Mouse (Mus musculus) MEL (cell line): ENCODE measurements around the gene Fgfr1op2. TPM values are rescaled to one million over a fixed set of nuclear protein-coding genes. Genes with fewer than 3 reads are reported as not detected.

Experiments used
- DNase-seq: peaks from one replicate; pipeline ENCODE4 v3.0.0; 2011; ENCODE audit warnings: low read depth, low spot score
- H3K27ac ChIP-seq: 2 replicates; pipeline ENCODE4 v1.5.1; 2012; ENCODE audit warnings: low read depth, mild to moderate bottlenecking, control low read depth, low read length, moderate library complexity; ENCODE audit not compliant: control insufficient read depth
- H3K27me3 ChIP-seq, 2 experiments: fragments of 150-350 bp in 1 of 2; sonication (generic) in 1 of 2; 2 replicates each; pipeline ENCODE4 v1.6.1; 2012; ENCODE audit warnings: low read length in 2 of 2, mild to moderate bottlenecking in 2 of 2, improper control_type of control experiment in 1 of 2, moderate library complexity in 1 of 2; ENCODE audit not compliant: insufficient read depth in 2 of 2, control insufficient read depth in 1 of 2
- H3K36me3 ChIP-seq, 2 experiments: 2 replicates each; pipeline ENCODE4 v1.6.1; 2012 to 2014; ENCODE audit warnings: low read length in 2 of 2, improper control_type of control experiment in 1 of 2, inconsistent platforms in 1 of 2, mild to moderate bottlenecking in 1 of 2; ENCODE audit not compliant: insufficient read depth in 2 of 2, control insufficient read depth in 1 of 2
- H3K4me1 ChIP-seq, 2 experiments: fragments of 150-350 bp in 1 of 2; sonication (generic) in 1 of 2; 2 replicates each; pipeline ENCODE4 v1.6.1; 2012; ENCODE audit warnings: low read length in 2 of 2, improper control_type of control experiment in 1 of 2, mild to moderate bottlenecking in 1 of 2; ENCODE audit not compliant: insufficient read depth in 2 of 2, control insufficient read depth in 1 of 2
- H3K4me3 ChIP-seq, 2 experiments: fragments of 150-350 bp in 1 of 2; sonication (generic) in 1 of 2; 2 replicates each; pipeline ENCODE4 v1.5.1; 2012; ENCODE audit warnings: low read depth in 2 of 2, low read length in 2 of 2, mild to moderate bottlenecking in 2 of 2, moderate library complexity in 2 of 2, control low read depth in 1 of 2, improper control_type of control experiment in 1 of 2; ENCODE audit not compliant: control insufficient read depth in 1 of 2, insufficient read depth in 1 of 2
- H3K79me2 ChIP-seq: 2 replicates; pipeline ENCODE4 v1.6.1; 2012; ENCODE audit warnings: mild to moderate bottlenecking, low read length, moderate library complexity; ENCODE audit not compliant: control insufficient read depth, poor library complexity, insufficient read depth
- H3K9ac ChIP-seq: 2 replicates; pipeline ENCODE4 v1.6.1; 2012; ENCODE audit warnings: low read depth, mild to moderate bottlenecking, control low read depth, low read length, moderate library complexity; ENCODE audit not compliant: control insufficient read depth, poor library complexity, severe bottlenecking
- H3K9me3 ChIP-seq: fragments of 150-350 bp; sonication (generic); replicated peaks from 2 replicates; pipeline ENCODE4 v1.6.1; 2012; ENCODE audit warnings: mild to moderate bottlenecking, low read length, improper control_type of control experiment, moderate library complexity; ENCODE audit not compliant: insufficient read depth
- CHD1 ChIP-seq: IDR thresholded peaks from 2 replicates; pipeline ENCODE4 v1.6.1; 2012; ENCODE audit warnings: low read depth, mild to moderate bottlenecking, inconsistent platforms, low read length, improper control_type of control experiment
- CHD2 ChIP-seq: IDR thresholded peaks from 2 replicates; pipeline ENCODE4 v1.6.1; 2011; ENCODE audit warnings: low read length, improper control_type of control experiment
- CTCF ChIP-seq, 3 experiments: IDR thresholded peaks in 2 of 3; conservative IDR thresholded peaks in 1 of 3; 2 replicates each; pipeline ENCODE4 v1.5.1; 2011 to 2012; ENCODE audit warnings: low read length in 3 of 3, low read depth in 2 of 3, mild to moderate bottlenecking in 2 of 3, improper control_type of control experiment in 1 of 3, inconsistent platforms in 1 of 3, mixed read lengths in 1 of 3, moderate library complexity in 1 of 3; ENCODE audit not compliant: control insufficient read depth in 1 of 3, insufficient read depth in 1 of 3, poor library complexity in 1 of 3, severe bottlenecking in 1 of 3
- ETS1 ChIP-seq: IDR thresholded peaks from 2 replicates; pipeline ENCODE4 v1.6.1; 2012; ENCODE audit warnings: low read depth, mild to moderate bottlenecking, inconsistent platforms, low read length, improper control_type of control experiment, moderate library complexity
- GATA1 ChIP-seq: IDR thresholded peaks from 2 replicates; pipeline ENCODE4 v1.6.1; 2011; ENCODE audit warnings: low read depth, low read length, improper control_type of control experiment
- JUND ChIP-seq: IDR thresholded peaks from 2 replicates; pipeline ENCODE4 v1.6.1; 2011; ENCODE audit warnings: low read depth, mild to moderate bottlenecking, improper control_type of control experiment, low read length
- MAX ChIP-seq: IDR thresholded peaks from 2 replicates; pipeline ENCODE4 v1.6.1; 2011; ENCODE audit warnings: low read length, improper control_type of control experiment
- MXI1 ChIP-seq: IDR thresholded peaks from 2 replicates; pipeline ENCODE4 v1.6.1; 2011; ENCODE audit warnings: mild to moderate bottlenecking, low read depth, low read length, improper control_type of control experiment
- NELFE ChIP-seq: IDR thresholded peaks from 2 replicates; pipeline ENCODE4 v1.6.1; 2011; ENCODE audit warnings: low read depth, low read length, improper control_type of control experiment
- POLR2AphosphoS2 ChIP-seq: IDR thresholded peaks from 2 replicates; pipeline ENCODE4 v1.6.1; 2011; ENCODE audit warnings: low read length, improper control_type of control experiment
- RCOR1 ChIP-seq: IDR thresholded peaks from 2 replicates; pipeline ENCODE4 v1.6.1; 2012; ENCODE audit warnings: low read depth, mild to moderate bottlenecking, inconsistent platforms, low read length, improper control_type of control experiment
- SIN3A ChIP-seq: IDR thresholded peaks from 2 replicates; pipeline ENCODE4 v1.6.1; 2012; ENCODE audit warnings: low read length, improper control_type of control experiment, inconsistent platforms
- UBTF ChIP-seq: IDR thresholded peaks from 2 replicates; pipeline ENCODE4 v1.6.1; 2012; ENCODE audit warnings: low read depth, mild to moderate bottlenecking, inconsistent platforms, low read length, improper control_type of control experiment, moderate library complexity, borderline replicate concordance; ENCODE audit not compliant: insufficient read depth
- polyA plus RNA-seq, 2 experiments: library from polyadenylated mRNA; stranded (reverse) in 1 of 2; unstranded in 1 of 2; fragments of >175 nt in 1 of 2; fragments of >200 nt in 1 of 2; gene quantifications; 2 replicates each; pipeline versions ENCODE4 v1.2.1 to v1.2.4; 2012; ENCODE audit warnings: low replicate concordance in 2 of 2, low read depth in 1 of 2; ENCODE audit not compliant: insufficient read length in 2 of 2, insufficient read depth in 1 of 2, missing spikeins in 1 of 2
- total RNA-seq: library from RNA; depleted of rRNA; stranded (reverse); fragments of 300-350 nt; gene quantifications from 2 replicates; pipeline ENCODE4 v1.2.3, GENCODE M21; 2012

The Fgfr1op2 gene
- total and polyA plus RNA-seq, 3 experiments = 70.4 to 93.6 TPM; not detected in 1

GRCm38 (mm10) chr6:146578586-146578985 is 1.6 kb downstream of the Fgfr1op2 start:
- H3K4me3 ChIP-seq = peak overlapping the region; percentile 91 to 97
- no peaks in the 10 kb centered on the region for H3K27me3 ChIP-seq
- 0 out of 2 replicates have a peak, but pooled peaks have one; percentile 48 for TF ChIP-seq CHD1
- TF ChIP-seq MAX = 0 out of 2 replicates have a peak, but pooled peaks have one; percentile 6
- no peak for TF ChIP-seq NELFE
- TF ChIP-seq MXI1 = no peak; the same call in 1 of the 2 replicates
- TF ChIP-seq SIN3A = peak; percentile 23; the same call in 1 of the 2 replicates
- no peak for TF ChIP-seq CTCF (IDR thresholded peaks at IDR 0.05 in 2 of 3, conservative IDR thresholded peaks at IDR 0.05 in 1 of 3; ENCODE audit: control insufficient read depth in 1 of 3, insufficient read depth in 1 of 3, low read depth in 2 of 3, low read length in 3 of 3, poor library complexity in 1 of 3, severe bottlenecking in 1 of 3)
- H3K36me3 ChIP-seq = peaks cover 2 to 40% of the 10 kb centered on the region in 2 experiments; a peak in 3 of 4 replicates
- peak overlapping the region; percentile 95 for H3K9ac ChIP-seq
- H3K79me2 ChIP-seq = peaks cover 64% of the 10 kb centered on the region
- peak; percentile 66 for DNase-seq
- H3K9me3 ChIP-seq = no peaks in the 10 kb centered on the region
- H3K4me1 ChIP-seq = peaks cover 10 to 14% of the 10 kb centered on the region in 2 experiments
- peak overlapping the region; percentile 80 for H3K27ac ChIP-seq

- TF ChIP-seq SIN3A = 0 out of 2 replicates have a peak, but pooled peaks have one; percentile 23
- no peak for TF ChIP-seq GATA1
- H3K4me3 ChIP-seq = peak overlapping the region in 1 of 2 experiments; percentile 7; a peak in 1 of 4 replicates
- H3K27ac ChIP-seq = no peak overlapping the region
- H3K36me3 ChIP-seq = peaks cover 4 to 28% of the 10 kb centered on the region in 2 experiments
- H3K79me2 ChIP-seq = peaks cover 67% of the 10 kb centered on the region
- peak overlapping the region; percentile 23; the same call in 1 of the 2 replicates for H3K9ac ChIP-seq
- peaks cover 10 to 14% of the 10 kb centered on the region in 2 experiments for H3K4me1 ChIP-seq
- DNase-seq = no peak
- H3K27me3 ChIP-seq = no peaks in the 10 kb centered on the region
- H3K9me3 ChIP-seq = no peaks in the 10 kb centered on the region
These were observed 3.5 kb downstream of the Fgfr1op2 start for GRCm38 (mm10) chr6:146580381-146580926.

GRCm38 (mm10) chr6:146583366-146584046 is 6.5 kb downstream of the Fgfr1op2 start:
- H3K4me3 ChIP-seq = no peak overlapping the region
- H3K27ac ChIP-seq = no peak overlapping the region
- no peak for TF ChIP-seq CHD2
- no peak for TF ChIP-seq POLR2AphosphoS2
- no peak for TF ChIP-seq MXI1
- no peak for TF ChIP-seq JUND
- TF ChIP-seq ETS1 = no peak
- TF ChIP-seq RCOR1 = no peak
- no peak for TF ChIP-seq UBTF
- H3K79me2 ChIP-seq = peaks cover 45% of the 10 kb centered on the region
- no peak overlapping the region for H3K9ac ChIP-seq
- H3K36me3 ChIP-seq = peaks cover 17 to 19% of the 10 kb centered on the region in 2 experiments
- peaks cover 8 to 14% of the 10 kb centered on the region in 2 experiments for H3K4me1 ChIP-seq
- no peaks in the 10 kb centered on the region for H3K27me3 ChIP-seq
- no peaks in the 10 kb centered on the region for H3K9me3 ChIP-seq
- no peak for DNase-seq
